Mouse (Mus musculus): Measurements from ENCODE around the gene Thbd.

Gene Thbd

DNA sequence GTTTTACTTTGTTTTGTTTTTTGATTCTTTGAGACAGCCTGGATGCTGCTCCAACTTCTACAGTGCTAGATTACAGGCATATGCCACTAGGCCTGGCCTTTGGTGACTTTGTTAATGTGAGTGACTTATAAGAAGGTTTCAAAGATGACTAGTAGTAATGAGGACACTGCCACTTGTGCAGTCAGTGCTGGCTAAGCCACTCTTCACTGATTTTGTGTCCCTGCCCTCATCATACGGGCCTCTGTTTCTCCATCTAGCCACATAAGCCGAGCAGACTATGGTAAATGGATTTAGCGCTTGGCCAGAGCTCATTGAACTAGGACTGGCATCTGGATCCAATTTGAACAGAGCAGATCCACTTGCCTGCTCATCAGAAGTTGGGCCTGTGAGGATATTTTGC, 21.5 kb downstream of the Thbd start:
- no peak for DNase-seq

DNA sequence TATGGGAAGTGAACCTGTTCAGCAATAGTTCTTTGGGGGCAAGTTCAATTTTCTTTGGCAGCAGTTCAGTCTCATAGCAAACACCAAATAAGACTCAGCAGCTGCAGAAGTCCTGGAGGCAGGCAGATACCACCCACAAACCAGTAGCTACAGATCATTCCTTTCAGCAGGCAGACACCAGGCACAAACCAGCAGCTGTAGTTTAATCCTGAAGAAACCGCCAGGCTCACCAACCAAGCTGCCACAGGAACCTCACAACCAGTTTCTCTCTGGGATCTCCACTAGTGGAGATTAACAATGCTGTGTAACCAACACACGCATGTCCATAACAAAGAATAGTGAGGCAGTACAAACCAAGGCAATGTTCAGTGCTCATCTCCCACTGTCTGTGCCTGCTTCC, 26.9 kb downstream of the Thbd start:
- no peak for DNase-seq

DNA sequence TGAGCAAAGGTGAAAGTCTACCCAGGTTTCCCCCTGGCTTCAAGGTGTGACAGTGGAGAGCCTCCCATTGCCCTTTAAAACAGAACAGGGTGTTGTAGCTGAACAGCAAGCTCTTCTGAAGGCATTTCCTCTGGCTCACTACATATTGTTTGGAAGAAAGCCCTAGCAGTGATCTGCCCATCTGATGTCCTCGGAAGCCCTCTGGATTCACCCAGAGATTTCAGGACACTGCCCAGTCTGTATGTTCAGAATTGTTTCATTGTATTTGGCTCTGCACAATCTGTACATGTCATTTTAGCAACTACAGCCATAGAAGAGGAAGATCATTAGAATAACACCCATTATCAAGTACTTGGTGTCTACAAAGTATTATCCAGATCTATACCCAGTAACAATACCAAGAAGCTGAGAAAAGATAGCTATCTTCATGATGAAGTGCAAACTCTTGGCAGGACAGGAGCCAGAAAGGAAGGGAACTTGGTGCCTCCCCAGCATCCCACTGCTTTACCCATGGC, 28.0 kb downstream of the Thbd start:
- no peak for DNase-seq

DNA sequence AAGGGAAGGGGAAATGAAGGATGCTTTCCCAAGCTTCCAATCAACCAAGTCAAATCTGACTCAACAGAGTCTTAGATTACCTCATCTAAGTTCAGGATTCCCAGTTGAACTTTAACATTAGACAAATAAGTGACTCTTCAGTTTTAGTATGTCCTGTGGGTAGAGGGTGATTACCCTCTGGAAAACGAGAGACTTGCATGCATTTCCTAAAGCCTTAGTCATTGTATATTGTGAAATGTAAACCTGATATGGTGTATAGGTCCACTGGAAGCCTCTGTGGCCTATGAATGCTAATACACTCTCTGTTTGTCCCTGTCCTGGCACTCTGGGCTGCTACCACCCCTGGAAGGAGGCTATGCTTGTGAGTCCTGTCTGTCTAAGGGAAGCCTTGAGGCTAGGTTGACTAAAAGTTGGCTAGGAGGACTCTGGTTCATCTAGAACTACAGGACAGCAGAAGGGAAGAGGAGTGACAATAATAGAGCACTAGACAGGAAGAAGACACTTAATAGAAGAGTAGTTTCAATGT, 29.1 kb downstream of the Thbd start:
- no peak for DNase-seq

DNA sequence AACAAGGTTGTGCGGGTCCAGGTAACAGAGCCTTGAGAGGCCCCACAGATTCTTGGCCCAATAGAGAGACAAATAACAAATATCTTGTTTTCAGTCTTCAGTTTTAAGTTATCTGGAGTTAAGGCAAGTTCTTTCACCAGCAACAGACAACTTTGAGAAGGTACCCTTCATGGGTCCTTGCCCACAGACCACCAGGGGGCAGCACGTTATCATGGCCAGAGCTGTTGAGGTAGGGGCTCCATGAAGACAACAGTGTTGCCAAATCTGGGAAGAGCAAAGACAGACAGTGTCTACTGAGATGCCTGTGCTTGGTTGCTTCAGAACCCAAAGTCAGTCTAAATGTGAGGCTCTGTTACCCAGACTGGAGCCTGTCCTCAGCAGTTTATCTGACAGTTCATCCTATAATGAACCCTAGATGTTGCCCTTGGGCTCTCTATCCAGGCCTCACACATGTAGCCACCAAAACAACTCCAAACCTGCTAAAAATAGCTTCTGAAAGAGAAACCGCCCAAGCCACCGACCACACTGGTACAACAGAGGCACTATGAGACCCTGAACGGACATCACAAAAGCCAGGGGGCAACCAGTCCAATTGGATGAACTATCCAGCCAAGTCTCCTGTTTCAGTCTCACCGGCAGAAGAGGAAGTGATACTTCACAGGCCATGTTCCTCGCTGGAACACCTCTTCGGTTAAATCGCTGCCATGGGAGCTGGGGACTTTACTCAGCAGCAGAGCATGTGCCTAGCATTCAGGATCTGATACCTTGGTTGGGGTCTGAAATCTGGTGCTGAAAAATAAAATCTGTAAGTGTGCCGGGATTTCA, 32.5 kb downstream of the Thbd start:
- peak; percentile 83 to 84 for DNase-seq

DNA sequence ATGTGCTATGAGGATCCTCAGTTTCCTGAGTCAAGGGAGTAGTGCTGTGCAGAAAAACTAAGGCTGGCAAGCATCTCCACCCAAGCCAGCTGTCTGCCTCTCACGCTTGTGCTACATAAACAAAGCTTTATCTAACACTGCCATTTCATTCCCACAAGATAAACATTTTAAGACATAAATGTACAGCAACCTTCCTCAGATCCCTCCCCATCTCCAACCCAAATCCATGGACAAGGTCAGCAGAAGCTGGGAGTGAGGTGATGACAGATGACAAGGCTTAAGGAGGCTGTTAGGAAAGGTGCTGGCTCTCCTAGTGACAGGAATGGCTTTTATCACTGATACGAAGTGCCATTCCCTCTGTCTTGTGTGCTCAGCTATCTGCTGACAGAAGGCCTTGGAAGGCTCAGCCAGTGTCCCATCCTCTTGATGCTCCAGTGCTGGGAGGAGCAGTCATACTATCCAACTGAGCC, 34.4 kb downstream of the Thbd start:
- no peak for DNase-seq

DNA sequence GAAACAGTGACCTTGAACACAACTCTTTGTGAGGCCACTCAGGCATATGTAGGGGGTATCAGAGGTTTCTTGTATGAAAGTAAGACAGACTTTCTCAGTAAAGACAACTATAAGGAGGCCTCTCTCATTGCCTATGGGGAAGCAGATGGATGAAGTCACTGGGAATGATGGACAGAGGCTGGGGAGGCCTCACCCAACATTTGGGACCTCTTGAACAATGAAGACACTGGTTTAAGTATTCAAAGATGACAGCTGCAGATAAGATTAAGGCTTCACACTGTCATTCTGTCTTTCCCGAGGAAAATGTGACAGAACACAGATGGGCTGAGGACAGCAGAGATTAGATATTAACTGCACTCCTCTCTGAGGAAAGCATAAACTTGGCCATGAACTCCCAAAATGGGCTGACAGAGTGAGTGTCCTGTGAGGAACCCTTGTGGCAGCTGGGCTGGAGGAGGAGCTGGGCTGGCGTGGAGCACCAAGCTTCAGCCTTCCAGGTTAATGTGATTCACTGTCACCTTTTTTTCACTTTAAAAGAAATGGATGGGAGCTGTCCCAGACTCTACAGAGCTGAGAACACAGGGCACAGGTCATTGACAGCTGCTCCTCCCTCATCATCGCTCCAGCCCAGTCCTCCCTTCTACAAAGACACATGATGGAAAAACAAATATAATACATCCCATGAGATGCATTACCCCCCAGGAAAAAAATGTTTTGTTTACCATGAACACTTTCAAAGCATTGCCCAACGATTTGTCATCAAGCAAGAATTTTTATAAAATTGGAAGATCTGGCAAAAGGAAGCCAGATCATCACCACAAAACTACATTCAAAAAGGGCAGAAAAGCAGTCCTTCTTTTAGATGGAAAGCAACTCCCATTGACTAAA, 36.0 kb downstream of the Thbd start:
- DNase-seq, result no peak

DNA sequence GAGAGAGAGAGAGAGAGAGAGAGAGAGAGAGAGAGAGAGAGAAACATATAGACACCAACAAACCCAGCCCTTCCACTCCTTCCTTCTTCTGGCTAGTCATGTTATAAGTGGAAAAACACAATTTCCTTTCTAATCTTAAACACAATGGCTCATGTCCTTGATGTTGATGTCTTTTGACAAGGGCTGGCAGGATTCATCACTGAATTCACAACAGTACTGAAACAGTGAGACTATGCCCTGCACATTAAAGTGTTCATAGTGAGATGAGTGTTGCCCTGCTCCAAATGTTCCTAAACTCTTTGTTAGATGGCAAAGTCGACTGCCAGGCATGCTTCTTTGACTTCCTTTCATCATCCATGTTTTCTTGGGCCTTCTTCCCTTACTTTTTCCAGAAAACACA, 42.8 kb downstream of the Thbd start:
- no peak for DNase-seq

DNA sequence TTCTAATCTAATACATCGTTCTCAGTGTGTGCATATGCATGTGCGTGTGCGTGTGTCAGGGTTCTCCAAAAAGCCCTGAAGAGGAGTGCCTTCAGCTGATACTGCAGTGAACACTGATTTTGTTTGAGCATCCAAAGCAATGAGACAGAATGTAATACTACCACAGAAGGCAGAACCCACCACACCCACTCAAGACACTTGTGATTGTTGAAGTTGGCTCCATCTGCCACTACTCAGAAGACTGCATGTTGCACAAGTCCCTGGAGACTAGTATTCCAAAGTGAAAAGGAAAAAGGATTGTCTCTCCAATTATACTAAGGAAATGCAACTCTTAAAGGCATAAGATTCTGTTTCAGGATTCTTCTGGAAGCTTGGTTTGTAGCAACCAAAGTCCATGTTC, 43.5 kb downstream of the Thbd start:
- no peak for DNase-seq

DNA sequence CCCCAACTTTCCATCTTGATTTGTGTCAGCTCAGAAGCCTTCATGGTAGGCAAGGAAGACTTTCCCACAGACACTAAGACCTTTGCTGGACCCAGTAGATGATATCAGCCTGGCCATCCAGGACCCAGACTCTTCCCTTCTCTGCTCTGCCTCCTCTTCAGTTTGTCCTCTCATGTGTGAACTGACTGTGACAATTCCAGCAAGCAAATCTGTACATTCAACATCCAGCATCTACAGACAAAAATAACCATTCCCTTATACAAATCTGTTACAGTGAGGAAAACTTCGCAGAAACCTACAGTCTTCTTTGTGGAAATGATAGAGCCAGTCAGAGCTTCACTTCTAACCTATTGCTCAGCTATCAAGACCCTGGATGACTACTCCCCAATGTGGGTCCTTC, 50.8 kb downstream of the Thbd start:
- DNase-seq, result no peak
